Mouse (Mus musculus): ENCODE measurements around the gene Fndc3b. TPM values are rescaled to one million over a fixed set of nuclear protein-coding genes. Genes with fewer than 3 reads are reported as not detected.

Fndc3b gene
- polyA plus RNA-seq, 1 experiment: 23.7 TPM

- Histone ChIP-seq H3K79me3 (ENCODE audit: low read depth) (no peaks in the 10 kb centered on the region), H3K4me3 (ENCODE audit: insufficient read depth, poor library complexity, severe bottlenecking) (no peak overlapping the region), H3K27me3 (ENCODE audit: control insufficient read depth, insufficient read depth, insufficient read length) (no peaks in the 10 kb centered on the region), H3ac (ENCODE audit: control insufficient read depth, insufficient read length, low read depth) (no peak overlapping the region), H3K36me3 (ENCODE audit: control insufficient read depth, insufficient read depth) (no peaks in the 10 kb centered on the region), H3K79me2 (ENCODE audit: control insufficient read depth, insufficient read depth) (no peaks in the 10 kb centered on the region)
- TF ChIP-seq MAX (IDR thresholded peaks at IDR 0.05) (no peak), USF1 (IDR thresholded peaks at IDR 0.05; ENCODE audit: low read depth) (no peak), MYOG (IDR thresholded peaks at IDR 0.05; ENCODE audit: control insufficient read depth, extremely low read depth, insufficient read length) (no peak), FOSL1 (IDR thresholded peaks at IDR 0.05; ENCODE audit: insufficient read depth, low read length, poor library complexity, severe bottlenecking) (no peak), CEBPB (IDR thresholded peaks at IDR 0.05; ENCODE audit: low read depth) (no peak)
These were observed 321.2 kb downstream of the Fndc3b start for GRCm38 (mm10) chr3:27389923-27390322.

- no peak overlapping the region for H3ac ChIP-seq (ENCODE audit: control insufficient read depth, insufficient read length, low read depth)
These were observed 326.3 kb downstream of the Fndc3b start for GRCm38 (mm10) chr3:27384836-27385235.

GRCm38 (mm10) chr3:27377935-27378334 lies 333.2 kb downstream of the Fndc3b start:
- Histone ChIP-seq H3ac (ENCODE audit: control insufficient read depth, insufficient read length, low read depth) (no peak overlapping the region), H3K79me3 (ENCODE audit: low read depth) (no peaks in the 10 kb centered on the region), H3K4me3 (ENCODE audit: insufficient read depth, poor library complexity, severe bottlenecking) (no peak overlapping the region), H3K36me3 (ENCODE audit: control insufficient read depth, insufficient read depth) (no peaks in the 10 kb centered on the region), H3K79me2 (ENCODE audit: control insufficient read depth, insufficient read depth) (no peaks in the 10 kb centered on the region), H3K27me3 (ENCODE audit: control insufficient read depth, insufficient read depth, insufficient read length) (peaks cover 12% of the 10 kb centered on the region)
- TF ChIP-seq FOSL1 (IDR thresholded peaks at IDR 0.05; ENCODE audit: insufficient read depth, low read length, poor library complexity, severe bottlenecking): no peak
- TF ChIP-seq MYOG (IDR thresholded peaks at IDR 0.05; ENCODE audit: control insufficient read depth, extremely low read depth, insufficient read length): no peak
- no peak for TF ChIP-seq MAX (IDR thresholded peaks at IDR 0.05)
- no peak for TF ChIP-seq MYOD1 (IDR thresholded peaks at IDR 0.05; ENCODE audit: control insufficient read depth, insufficient read length, low read depth)
- TF ChIP-seq CTCF (IDR thresholded peaks at IDR 0.05; ENCODE audit: control insufficient read depth, insufficient read depth, insufficient read length): no peak
- no peak for TF ChIP-seq USF1 (IDR thresholded peaks at IDR 0.05; ENCODE audit: low read depth)
- TF ChIP-seq CEBPB (IDR thresholded peaks at IDR 0.05; ENCODE audit: low read depth): no peak

More at GRCm38 (mm10) chr3:27384836-27385235, 326.3 kb downstream of the Fndc3b start:
- no peak overlapping the region for H3K4me3 ChIP-seq (ENCODE audit: insufficient read depth, poor library complexity, severe bottlenecking)
- H3K79me2 ChIP-seq (ENCODE audit: control insufficient read depth, insufficient read depth): no peaks in the 10 kb centered on the region
- H3K27me3 ChIP-seq (ENCODE audit: control insufficient read depth, insufficient read depth, insufficient read length): peaks cover 17% of the 10 kb centered on the region
- H3K79me3 ChIP-seq (ENCODE audit: low read depth): no peaks in the 10 kb centered on the region
- no peaks in the 10 kb centered on the region for H3K36me3 ChIP-seq (ENCODE audit: control insufficient read depth, insufficient read depth)
- no peak for TF ChIP-seq MAX (IDR thresholded peaks at IDR 0.05)

GRCm38 (mm10) chr3:27374396-27374795 lies 336.7 kb downstream of the Fndc3b start:
- Histone ChIP-seq H3K27me3 (ENCODE audit: control insufficient read depth, insufficient read depth, insufficient read length) (peaks cover 21% of the 10 kb centered on the region), H3K79me3 (ENCODE audit: low read depth) (no peaks in the 10 kb centered on the region)

GRCm38 (mm10) chr3:27371725-27372650 lies 339.1 kb downstream of the Fndc3b start:
- TF ChIP-seq CEBPB (IDR thresholded peaks at IDR 0.05; ENCODE audit: low read depth) (no peak), MAX (IDR thresholded peaks at IDR 0.05) (no peak), MYOG (IDR thresholded peaks at IDR 0.05; ENCODE audit: control insufficient read depth, extremely low read depth, insufficient read length) (no peak), USF1 (IDR thresholded peaks at IDR 0.05; ENCODE audit: low read depth) (no peak), CTCF (IDR thresholded peaks at IDR 0.05; ENCODE audit: control insufficient read depth, insufficient read depth, insufficient read length) (no peak), FOSL1 (IDR thresholded peaks at IDR 0.05; ENCODE audit: insufficient read depth, low read length, poor library complexity, severe bottlenecking) (no peak), MYOD1 (IDR thresholded peaks at IDR 0.05; ENCODE audit: control insufficient read depth, insufficient read length, low read depth) (no peak)
- H3K27me3 ChIP-seq (ENCODE audit: control insufficient read depth, insufficient read depth, insufficient read length): peaks cover 21% of the 10 kb centered on the region
- H3K79me3 ChIP-seq (ENCODE audit: low read depth): no peaks in the 10 kb centered on the region
- no peak overlapping the region for H3ac ChIP-seq (ENCODE audit: control insufficient read depth, insufficient read length, low read depth)
- H3K36me3 ChIP-seq (ENCODE audit: control insufficient read depth, insufficient read depth): no peaks in the 10 kb centered on the region
- no peaks in the 10 kb centered on the region for H3K79me2 ChIP-seq (ENCODE audit: control insufficient read depth, insufficient read depth)
- H3K4me3 ChIP-seq (ENCODE audit: insufficient read depth, poor library complexity, severe bottlenecking): no peak overlapping the region

More at GRCm38 (mm10) chr3:27374396-27374795, 336.7 kb downstream of the Fndc3b start:
- no peak overlapping the region for H3ac ChIP-seq (ENCODE audit: control insufficient read depth, insufficient read length, low read depth)
- TF ChIP-seq MYOG (IDR thresholded peaks at IDR 0.05; ENCODE audit: control insufficient read depth, extremely low read depth, insufficient read length): no peak
- TF ChIP-seq CEBPB (IDR thresholded peaks at IDR 0.05; ENCODE audit: low read depth): no peak
- no peak for TF ChIP-seq FOSL1 (IDR thresholded peaks at IDR 0.05; ENCODE audit: insufficient read depth, low read length, poor library complexity, severe bottlenecking)
- TF ChIP-seq USF1 (IDR thresholded peaks at IDR 0.05; ENCODE audit: low read depth): no peak
- TF ChIP-seq MYOD1 (IDR thresholded peaks at IDR 0.05; ENCODE audit: control insufficient read depth, insufficient read length, low read depth): no peak
- no peak for TF ChIP-seq MAX (IDR thresholded peaks at IDR 0.05)
- no peak for TF ChIP-seq CTCF (IDR thresholded peaks at IDR 0.05; ENCODE audit: control insufficient read depth, insufficient read depth, insufficient read length)
- no peaks in the 10 kb centered on the region for H3K79me2 ChIP-seq (ENCODE audit: control insufficient read depth, insufficient read depth)
- H3K36me3 ChIP-seq (ENCODE audit: control insufficient read depth, insufficient read depth): no peaks in the 10 kb centered on the region
- no peak overlapping the region for H3K4me3 ChIP-seq (ENCODE audit: insufficient read depth, poor library complexity, severe bottlenecking)

GRCm38 (mm10) chr3:27371276-27371621 lies 339.9 kb downstream of the Fndc3b start, which contains the start of gene Ghsr:
Ghsr (plus strand) TSS chr3:27371351.
- Histone ChIP-seq H3K4me3 (ENCODE audit: insufficient read depth, poor library complexity, severe bottlenecking) (no peak within 1 kb of the TSS), H3K79me2 (ENCODE audit: control insufficient read depth, insufficient read depth) (no peaks in the 10 kb centered on the region), H3ac (ENCODE audit: control insufficient read depth, insufficient read length, low read depth) (no peak within 1 kb of the TSS), H3K79me3 (ENCODE audit: low read depth) (no peaks in the 10 kb centered on the region), H3K36me3 (ENCODE audit: control insufficient read depth, insufficient read depth) (no peaks in the 10 kb centered on the region), H3K27me3 (ENCODE audit: control insufficient read depth, insufficient read depth, insufficient read length) (peaks cover 21% of the 10 kb centered on the region)
- TF ChIP-seq CEBPB (IDR thresholded peaks at IDR 0.05; ENCODE audit: low read depth) (no peak), CTCF (IDR thresholded peaks at IDR 0.05; ENCODE audit: control insufficient read depth, insufficient read depth, insufficient read length) (no peak), MAX (IDR thresholded peaks at IDR 0.05) (no peak), MYOG (IDR thresholded peaks at IDR 0.05; ENCODE audit: control insufficient read depth, extremely low read depth, insufficient read length) (no peak), USF1 (IDR thresholded peaks at IDR 0.05; ENCODE audit: low read depth) (no peak), FOSL1 (IDR thresholded peaks at IDR 0.05; ENCODE audit: insufficient read depth, low read length, poor library complexity, severe bottlenecking) (no peak), MYOD1 (IDR thresholded peaks at IDR 0.05; ENCODE audit: control insufficient read depth, insufficient read length, low read depth) (no peak)

All from C2C12 (cell line).